20 mouse cellular contexts compared by ENCODE assay signal in the genomic region with DNA sequence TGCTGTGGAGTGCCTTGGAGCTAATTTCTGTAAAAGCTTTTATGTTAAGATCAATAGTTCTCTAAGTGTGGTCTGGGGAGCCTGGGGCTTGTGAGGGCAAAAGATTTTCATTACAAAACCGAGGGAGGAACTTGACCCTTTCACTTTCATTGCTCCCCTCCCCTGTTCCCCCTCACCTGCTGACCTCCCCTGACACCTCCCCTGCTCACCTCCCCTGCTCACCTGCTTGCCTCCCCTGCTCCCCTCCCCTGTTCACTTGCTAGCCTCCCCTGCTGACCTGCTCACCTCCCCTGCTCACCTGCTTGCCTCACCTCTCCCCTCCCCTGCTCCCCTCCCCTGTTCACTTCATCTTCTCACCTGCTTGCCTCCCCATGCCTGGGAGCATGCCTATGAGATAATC.
"Had no signal": no experiment of that assay in that cellular context is flagged by ENCODE, and none has a peak within 500 bp of the region (broad histone marks: within the 10 kb centered on the region; RNA-seq: fewer than 3 reads in every experiment).

No protein-coding gene starts in this region.

- H3K27ac ChIP-seq: kidney, postnatal 0 days; layer of hippocampus, adult 2 months; left cerebral cortex, adult 2 months; liver, embryonic 13.5 days; neural tube, embryonic 12.5 days; neural tube, embryonic 15.5 days; stomach, postnatal 0 days had no signal

- H3K4me3 ChIP-seq: layer of hippocampus, adult 2 months; left cerebral cortex, adult 2 months; liver, embryonic 13.5 days; neural tube, embryonic 12.5 days; neural tube, embryonic 15.5 days had no signal

- H3K27me3 ChIP-seq: liver, embryonic 13.5 days; neural tube, embryonic 12.5 days; neural tube, embryonic 15.5 days had no signal

- H3K4me1 ChIP-seq: liver, embryonic 13.5 days had no signal

- H3K4me2 ChIP-seq: liver, embryonic 13.5 days; neural tube, embryonic 12.5 days; neural tube, embryonic 15.5 days had no signal

- DNase-seq: kidney, adult 18-20 months; kidney, postnatal 25 days; layer of hippocampus, adult 9-11 months; layer of hippocampus, postnatal 36 days; liver, embryonic 13.5 days; lung, adult 2 months; lung, postnatal 14 days; lung, postnatal 4 days; right cerebral cortex, adult 18-20 months; right cerebral cortex, postnatal 14 days; right cerebral cortex, postnatal 4 days; thymus, adult 2 months; thymus, postnatal 14 days; thymus, postnatal 4 days had no signal

- H3K9ac ChIP-seq: liver, embryonic 13.5 days; neural tube, embryonic 12.5 days; neural tube, embryonic 15.5 days had no signal

- H3K9me3 ChIP-seq: liver, embryonic 13.5 days; neural tube, embryonic 12.5 days; neural tube, embryonic 15.5 days had no signal

- H3K36me3 ChIP-seq: liver, embryonic 13.5 days; neural tube, embryonic 12.5 days; neural tube, embryonic 15.5 days had no signal
